Mouse (Mus musculus) inflammation-experienced regulatory T-cells, adult 6 months (primary cell): ENCODE data around the gene Msh4. TPM values are rescaled to one million over a fixed set of nuclear protein-coding genes. Genes with fewer than 3 reads are reported as not detected.

Experiments
- ATAC-seq: one replicate; pipeline ENCODE4 v1.8.0; 2017
- polyA plus RNA-seq, 3 experiments: library from polyadenylated mRNA; unstranded; fragments of 100-300 nt; shearing (Covaris generic); gene quantifications; one replicate each; pipeline ENCODE4 v1.2.1; 2017

Gene Msh4
- polyA plus RNA-seq, result under 1 TPM in 1 of 3 experiments, not detected in 2; 0.19 TPM

DNA sequence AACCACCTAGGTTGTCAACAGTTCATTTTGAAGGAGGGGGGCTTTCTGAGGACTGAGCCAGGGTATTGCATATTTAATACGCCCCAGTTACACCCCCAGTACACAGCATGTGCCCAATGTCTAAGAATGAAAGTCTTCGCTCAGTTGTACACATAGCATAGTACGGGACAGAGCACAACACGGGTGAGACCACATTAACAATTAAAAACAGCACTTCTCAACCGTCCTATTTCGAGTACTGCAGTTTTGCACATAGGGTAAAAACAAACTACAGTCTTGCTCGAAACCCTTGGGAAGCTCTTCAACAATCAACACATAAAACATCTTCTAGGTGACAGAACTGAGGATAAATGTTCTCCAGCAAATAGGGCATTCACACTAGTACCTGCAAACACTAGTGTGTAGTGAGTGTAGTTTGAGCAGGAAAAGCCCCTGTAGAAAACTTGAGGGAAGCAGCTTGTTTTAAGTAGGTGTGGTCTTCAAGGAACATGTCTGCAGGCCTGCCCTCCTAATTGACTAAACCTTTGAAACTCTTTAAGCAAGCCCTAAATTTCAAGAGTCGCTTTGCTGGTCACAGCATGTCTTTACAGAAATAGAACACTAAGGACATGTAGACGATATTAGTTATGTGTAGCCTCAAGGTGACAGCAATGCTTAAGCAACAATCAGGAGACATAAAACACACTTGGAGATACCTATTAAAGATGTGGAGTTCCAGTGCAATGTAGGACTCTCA lies at the start of gene Msh4:
TSS of gene Msh4 (minus strand) at position 3 of the 736 bp plus-strand sequence.
- no peak for ATAC-seq

GRCm38 (mm10) chr3:153948176-153948575 lies 42.2 kb upstream of the Msh4 start:
- ATAC-seq, result no peak

GRCm38 (mm10) chr3:153947271-153947670 lies 41.3 kb upstream of the Msh4 start:
- ATAC-seq, result no peak

- ATAC-seq, result peak; percentile 85
These were observed 38.5 kb upstream of the Msh4 start, which contains the start of gene Acadm for GRCm38 (mm10) chr3:153944335-153944990. Acadm (minus strand) TSS chr3:153944632.

GRCm38 (mm10) chr3:153943901-153944334 lies 38.0 kb upstream of the Msh4 start:
- peak; percentile 53 for ATAC-seq

GRCm38 (mm10) chr3:153943003-153943640 lies 37.2 kb upstream of the Msh4 start:
- no peak for ATAC-seq

GRCm38 (mm10) chr3:153941613-153942012 lies 35.7 kb upstream of the Msh4 start:
- ATAC-seq, result no peak

DNA sequence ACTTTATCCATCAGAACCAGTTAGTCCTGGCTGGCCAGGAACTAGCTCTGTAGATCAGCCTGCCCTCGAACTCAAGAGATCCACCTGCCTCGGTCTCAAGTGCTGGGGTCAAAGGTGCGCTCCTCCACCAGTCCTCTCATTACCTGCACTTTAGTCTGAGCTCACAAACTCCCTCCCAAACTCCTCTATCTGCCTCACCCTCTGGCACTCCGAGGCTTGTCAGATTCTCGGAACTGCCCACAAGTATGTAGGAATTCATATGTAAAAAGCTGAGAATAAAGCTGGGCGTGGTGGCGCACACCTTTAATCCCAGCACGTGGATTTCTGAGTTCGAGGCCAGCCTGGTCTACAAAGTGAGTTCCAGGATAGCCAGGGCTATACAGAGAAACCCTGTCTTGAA lies 34.5 kb upstream of the Msh4 start:
- no peak for ATAC-seq

DNA sequence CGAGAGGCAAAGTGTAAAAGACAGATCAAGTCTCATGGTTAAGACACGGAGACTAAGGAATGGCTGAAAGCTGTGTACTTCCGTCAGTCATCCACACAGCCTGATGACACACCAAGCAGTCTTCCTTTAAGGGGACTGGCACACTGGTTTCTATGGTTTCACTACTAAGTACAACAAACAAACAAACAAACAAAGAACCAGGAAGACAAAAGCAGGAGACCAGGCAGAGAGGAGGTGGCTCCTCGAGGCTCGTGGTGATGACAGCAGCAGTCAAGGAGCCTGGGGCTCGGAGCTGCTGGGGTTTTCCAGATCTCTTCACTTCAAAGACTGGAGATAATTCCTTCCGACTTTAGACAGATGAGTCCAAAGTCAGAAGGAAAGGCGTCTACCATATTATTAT lies 34.1 kb upstream of the Msh4 start:
- ATAC-seq, result no peak

- ATAC-seq, result no peak
These were observed 31.3 kb upstream of the Msh4 start for GRCm38 (mm10) chr3:153937116-153937810.

DNA sequence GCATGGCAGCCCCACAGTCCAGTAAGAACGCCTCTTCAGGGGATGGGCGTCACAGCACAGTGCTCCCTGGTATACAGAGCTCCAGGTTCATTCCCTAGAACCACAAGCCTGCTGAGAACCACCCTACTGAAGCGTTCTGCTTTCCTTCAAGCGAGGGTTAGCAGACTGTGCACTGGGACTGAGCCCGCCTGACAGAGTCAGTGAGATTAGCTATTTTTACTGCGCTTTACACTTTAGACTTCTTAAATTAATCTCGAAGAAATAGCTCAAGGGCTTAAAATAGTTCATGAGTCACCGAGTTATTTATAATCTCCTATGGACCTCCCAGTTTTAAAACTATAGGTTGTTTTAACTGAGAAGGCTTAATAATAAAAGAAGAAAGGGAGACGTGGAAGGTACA lies 29.9 kb upstream of the Msh4 start:
- ATAC-seq, result no peak

DNA sequence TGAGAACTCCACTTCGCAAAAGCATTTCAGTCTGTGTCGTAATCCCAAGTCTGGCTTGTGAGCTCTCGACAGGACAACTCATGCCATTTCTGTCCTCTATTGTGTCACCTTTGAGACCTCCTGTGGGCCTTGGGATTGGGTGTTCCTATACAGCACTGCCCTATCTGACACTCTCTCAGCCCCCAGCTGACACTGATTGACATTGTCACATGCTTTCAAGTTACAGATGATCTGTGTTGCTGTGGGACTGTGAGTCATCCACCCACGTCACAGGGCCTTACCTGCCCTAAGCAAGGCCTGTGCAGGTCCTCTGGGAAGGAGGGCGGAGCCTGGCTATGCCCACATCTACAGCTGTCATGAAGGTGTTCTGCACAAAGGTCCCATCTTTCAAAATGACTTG lies 26.5 kb upstream of the Msh4 start:
- ATAC-seq, result no peak

DNA sequence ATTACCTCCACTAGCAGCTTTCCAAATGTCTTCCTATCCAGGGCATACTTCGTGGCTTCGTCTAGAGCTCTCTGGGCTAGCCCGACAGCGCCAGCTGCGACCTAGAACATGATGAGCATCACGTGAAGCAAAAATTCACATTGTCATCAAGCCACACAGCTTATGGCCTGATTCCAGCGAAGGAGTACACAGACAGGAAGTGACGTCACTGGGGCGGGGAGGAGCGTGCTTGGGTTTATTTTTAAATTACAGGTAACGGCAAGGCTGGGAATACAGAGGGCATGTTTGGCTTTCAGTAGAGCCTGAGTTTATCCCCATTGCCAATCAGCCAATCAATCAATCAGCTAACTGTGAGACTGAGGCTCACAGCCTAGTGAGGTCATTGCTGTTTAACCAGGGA lies 23.6 kb upstream of the Msh4 start:
- ATAC-seq, result peak; percentile 63

DNA sequence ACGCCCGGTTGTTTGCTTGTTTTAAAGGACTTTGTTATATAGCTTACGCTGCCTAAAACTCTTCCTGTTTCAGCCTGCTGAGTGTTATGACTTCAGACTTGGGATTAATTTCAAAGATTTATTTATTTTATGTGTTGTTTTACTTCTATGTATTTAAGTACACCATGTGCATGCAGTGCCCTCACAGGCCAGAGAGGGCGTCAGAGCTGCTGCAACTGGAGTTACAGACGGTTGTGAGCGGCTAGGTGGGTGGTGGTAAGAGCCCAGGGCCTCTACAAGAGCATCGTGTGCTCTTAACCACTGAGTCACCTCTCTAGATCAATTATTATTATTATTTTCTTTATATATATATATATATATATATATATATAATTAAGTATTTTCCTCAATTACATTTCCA lies 20.4 kb upstream of the Msh4 start:
- no peak for ATAC-seq

DNA sequence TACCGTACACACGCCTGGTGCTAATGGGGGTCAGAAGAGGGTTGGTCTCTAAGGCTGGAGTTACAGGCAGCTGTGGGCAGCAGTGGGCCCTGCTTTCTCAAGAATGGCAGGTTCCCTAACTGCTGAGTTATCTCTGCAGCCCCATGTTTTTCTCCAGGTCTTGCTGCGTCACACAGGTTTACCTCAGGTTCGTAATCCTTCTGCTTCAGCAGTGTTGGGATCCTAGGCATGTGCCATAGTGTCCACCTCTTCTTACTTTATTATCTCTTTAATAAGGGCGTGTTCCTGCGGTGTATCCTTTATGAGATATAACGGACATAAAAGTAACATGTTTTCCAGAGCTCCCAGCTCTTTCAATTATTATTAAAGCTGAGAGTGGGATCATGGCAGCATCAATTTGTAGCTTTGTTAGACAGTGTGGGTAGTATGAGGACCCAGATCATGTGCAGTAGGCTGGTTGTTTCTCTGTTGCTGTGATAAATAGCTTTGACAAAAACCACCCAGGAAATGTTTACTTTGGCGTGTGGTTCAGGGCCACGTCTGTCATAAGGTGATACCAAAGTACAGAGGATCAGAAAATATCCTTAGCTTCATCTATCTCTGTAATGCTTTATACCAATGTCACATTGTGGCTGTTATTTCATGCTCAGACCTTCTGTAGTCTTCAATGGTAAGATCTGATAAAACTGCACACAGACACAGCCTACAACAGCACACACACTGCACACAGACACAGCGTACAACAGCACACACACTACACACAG lies 15.4 kb upstream of the Msh4 start:
- ATAC-seq, result no peak

DNA sequence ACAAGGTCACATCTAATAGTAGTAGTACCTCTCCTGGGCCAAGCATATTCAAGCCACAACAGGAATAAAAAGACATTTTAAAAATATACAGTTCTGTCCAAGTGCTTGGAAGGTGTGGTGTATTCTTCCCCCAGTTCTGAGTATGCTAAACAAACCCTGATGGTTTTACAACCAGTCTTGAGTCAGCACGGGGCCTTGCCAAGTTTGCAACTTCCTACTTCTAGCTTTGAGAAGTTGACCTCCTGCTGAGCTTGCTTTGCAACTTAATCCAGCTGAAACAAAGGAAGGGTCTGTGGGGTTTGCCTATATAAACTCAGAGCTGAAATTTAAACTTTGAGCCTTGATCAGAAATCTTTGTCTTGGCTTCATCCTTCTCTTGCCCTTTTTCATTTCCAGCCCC lies 11.3 kb upstream of the Msh4 start:
- ATAC-seq, result no peak

GRCm38 (mm10) chr3:153913510-153914243 lies 7.7 kb upstream of the Msh4 start:
- ATAC-seq, result no peak

GRCm38 (mm10) chr3:153912546-153913509 lies 6.9 kb upstream of the Msh4 start, which contains the start of gene Rabggtb:
Rabggtb (minus strand) TSS chr3:153913009.
- ATAC-seq, result peak; percentile 91

DNA sequence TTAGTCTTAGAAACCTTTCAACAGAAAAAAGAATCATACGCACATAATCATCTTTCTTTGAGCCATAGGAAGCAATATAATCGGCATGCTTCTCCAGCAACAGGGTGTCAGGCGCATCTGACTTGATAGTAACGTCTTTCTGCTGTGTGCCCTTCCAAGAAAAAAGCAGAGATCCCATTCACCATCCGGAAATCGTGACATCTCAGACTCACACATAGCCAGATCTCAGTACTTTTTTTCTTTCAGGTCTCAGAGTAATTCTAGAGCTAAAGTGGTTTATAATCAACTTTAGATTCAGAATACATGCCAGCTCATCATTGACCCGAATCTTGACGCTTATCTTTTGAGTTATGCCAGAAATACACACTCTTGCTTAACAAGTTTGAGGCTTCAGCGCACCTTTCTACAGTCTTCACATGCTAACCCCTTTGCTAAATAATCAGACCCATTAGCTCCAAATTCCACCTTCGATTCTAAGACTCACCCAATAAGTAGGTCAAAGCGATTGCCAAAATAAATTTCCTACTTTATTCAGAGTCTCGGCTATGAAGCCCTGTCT lies 6.0 kb upstream of the Msh4 start:
- no peak for ATAC-seq
